ENCODE assay signal across 23 mouse cellular contexts in the genomic region with DNA sequence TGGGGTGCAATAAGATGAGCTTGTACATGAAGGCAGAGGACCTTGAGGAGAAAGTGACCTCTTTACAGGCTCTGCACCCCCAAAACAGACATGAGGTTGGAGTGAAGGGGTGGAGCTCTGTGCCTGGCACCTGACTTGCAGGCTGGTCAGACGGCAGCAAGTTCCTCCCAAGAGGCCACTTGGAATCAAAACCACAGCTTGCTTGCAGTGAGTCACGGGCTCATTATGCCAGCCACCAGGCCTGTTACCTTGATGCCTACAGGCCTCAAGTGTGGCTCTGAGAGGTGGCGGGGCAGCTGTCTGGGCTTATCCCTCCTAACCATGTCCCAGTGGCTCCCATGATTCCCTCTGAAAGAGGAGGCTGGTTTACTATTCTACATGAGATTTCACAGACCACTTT.
DNase-seq lines count a peak whose midpoint lies in the region; ATAC-seq lines count a peak whose summit lies in the region.
"Had no signal": no experiment of that assay in that cellular context is flagged by ENCODE, and none has a peak within 500 bp of the region (broad histone marks: within the 10 kb centered on the region; RNA-seq: fewer than 3 reads in every experiment).

No protein-coding gene starts in this region.

- no peaks in the 10 kb centered on the region for H3K9me3 ChIP-seq in hindbrain, embryonic 16.5 days (ENCODE audit: control insufficient read depth, low read length)
- no peaks in the 10 kb centered on the region for H3K9me3 ChIP-seq in kidney, embryonic 14.5 days (ENCODE audit: control insufficient read depth, low read length)
- H3K9me3 ChIP-seq: embryonic facial prominence, embryonic 15.5 days; heart, embryonic 13.5 days; limb, embryonic 15.5 days; liver, embryonic 15.5 days; stomach, embryonic 15.5 days had no signal

- H3K27ac ChIP-seq in hindbrain, embryonic 16.5 days (ENCODE audit: low read depth, low read length): no peak overlapping the region
- H3K27ac ChIP-seq in kidney, embryonic 14.5 days (ENCODE audit: low read depth, low read length): no peak overlapping the region
- H3K27ac ChIP-seq: embryonic facial prominence, embryonic 15.5 days; heart, embryonic 13.5 days; limb, embryonic 15.5 days; liver, embryonic 15.5 days; macrophage; stomach, embryonic 15.5 days had no signal

- H3K36me3 ChIP-seq in hindbrain, embryonic 16.5 days (ENCODE audit: control insufficient read depth, insufficient read depth, low read length): no peaks in the 10 kb centered on the region
- H3K36me3 ChIP-seq in kidney, embryonic 14.5 days (ENCODE audit: control insufficient read depth, insufficient read depth, low read length): no peaks in the 10 kb centered on the region; the same call in 1 of the 2 replicates
- H3K36me3 ChIP-seq: limb, embryonic 15.5 days; liver, embryonic 15.5 days had no signal

- DNase-seq in adrenal gland, postnatal 10 days: peak; percentile 53
- no peak for DNase-seq in adrenal gland, adult 8-10 months
- DNase-seq in 3134 (ENCODE audit: extremely low read depth, insufficient read length, low spot score) (peak; percentile 68), MN1 (ENCODE audit: low spot score) (peak; percentile 77)
- peak; percentile 69 for DNase-seq in lung, postnatal 36 days
- DNase-seq: B cell, adult 2 months; cerebellum, adult 9-10 months; heart, adult 2 months; heart, postnatal 14 days; kidney, adult 18-20 months; kidney, postnatal 14 days; left cerebral cortex, postnatal 4 days; thymus, postnatal 25 days had no signal

- no peak overlapping the region for H3K4me2 ChIP-seq in hindbrain, embryonic 16.5 days (ENCODE audit: low read length)
- H3K4me2 ChIP-seq in kidney, embryonic 14.5 days (replicated peaks; ENCODE audit: low read depth, low read length): no peak overlapping the region
- H3K4me2 ChIP-seq: embryonic facial prominence, embryonic 15.5 days; heart, embryonic 13.5 days; limb, embryonic 15.5 days; liver, embryonic 15.5 days; stomach, embryonic 15.5 days had no signal

- H3K27me3 ChIP-seq in hindbrain, embryonic 16.5 days (replicated peaks; ENCODE audit: control insufficient read depth, insufficient read depth, low read length): no peaks in the 10 kb centered on the region
- no peaks in the 10 kb centered on the region for H3K27me3 ChIP-seq in kidney, embryonic 14.5 days (ENCODE audit: control insufficient read depth, insufficient read depth, low read length)
- H3K27me3 ChIP-seq: embryonic facial prominence, embryonic 15.5 days; heart, embryonic 13.5 days; limb, embryonic 15.5 days; liver, embryonic 15.5 days; stomach, embryonic 15.5 days had no signal

- no peak overlapping the region for H3K4me3 ChIP-seq in hindbrain, embryonic 16.5 days (ENCODE audit: low read length)
- H3K4me3 ChIP-seq in kidney, embryonic 14.5 days (ENCODE audit: low read length): no peak overlapping the region
- H3K4me3 ChIP-seq: embryonic facial prominence, embryonic 15.5 days; heart, adult 2 months; heart, embryonic 13.5 days; limb, embryonic 15.5 days; liver, embryonic 15.5 days; stomach, embryonic 15.5 days had no signal

- no peaks in the 10 kb centered on the region for H3K4me1 ChIP-seq in hindbrain, embryonic 16.5 days (ENCODE audit: control insufficient read depth, insufficient read depth, low read depth, low read length)
- H3K4me1 ChIP-seq in kidney, embryonic 14.5 days (ENCODE audit: control insufficient read depth, insufficient read depth, low read length): peaks cover 14% of the 10 kb centered on the region
- H3K4me1 ChIP-seq: embryonic facial prominence, embryonic 15.5 days; liver, embryonic 15.5 days had no signal

- no peak for ATAC-seq in hindbrain, embryonic 16.5 days
- ATAC-seq in kidney, embryonic 14.5 days (ENCODE audit: low FRiP score, low TSS enrichment): no peak
- ATAC-seq: forebrain, embryonic 14.5 days; midbrain, embryonic 16.5 days had no signal

- WGBS in hindbrain, embryonic 16.5 days: 83% methylated on average over 3 of the region's 3 CpGs
- 75% methylated on average over 3 of the region's 3 CpGs for WGBS in kidney, embryonic 14.5 days

- no peak overlapping the region for H3K9ac ChIP-seq in hindbrain, embryonic 16.5 days (ENCODE audit: low read depth, low read length)
- no peak overlapping the region for H3K9ac ChIP-seq in kidney, embryonic 14.5 days (ENCODE audit: low read depth, low read length)
- H3K9ac ChIP-seq: embryonic facial prominence, embryonic 15.5 days; heart, embryonic 13.5 days; limb, embryonic 15.5 days; liver, embryonic 15.5 days; stomach, embryonic 15.5 days had no signal
